Mouse (Mus musculus): ENCODE measurements around the gene Elof1.

- TF ChIP-seq CTCF (IDR thresholded peaks at IDR 0.05; ENCODE audit: low read depth, low read length) (no peak), TAL1 (conservative IDR thresholded peaks at IDR 0.05; ENCODE audit: low read depth, low read length) (no peak), GATA1 (IDR thresholded peaks at IDR 0.05; ENCODE audit: borderline replicate concordance, low read length) (no peak), GATA2 (IDR thresholded peaks at IDR 0.05; ENCODE audit: borderline replicate concordance, low read depth, low read length) (no peak)
Observed at GRCm38 (mm10) chr9:22139746-22140145, 22.8 kb upstream of the Elof1 start.

Data from G1E (cell line).